Mouse (Mus musculus): ENCODE measurements around the gene Gfod1. TPM values are rescaled to one million over a fixed set of nuclear protein-coding genes. Genes with fewer than 3 reads are reported as not detected.

The Gfod1 gene
- total and polyA plus RNA-seq, 3 experiments = 0.30 to 0.70 (median 0.36) TPM

DNA sequence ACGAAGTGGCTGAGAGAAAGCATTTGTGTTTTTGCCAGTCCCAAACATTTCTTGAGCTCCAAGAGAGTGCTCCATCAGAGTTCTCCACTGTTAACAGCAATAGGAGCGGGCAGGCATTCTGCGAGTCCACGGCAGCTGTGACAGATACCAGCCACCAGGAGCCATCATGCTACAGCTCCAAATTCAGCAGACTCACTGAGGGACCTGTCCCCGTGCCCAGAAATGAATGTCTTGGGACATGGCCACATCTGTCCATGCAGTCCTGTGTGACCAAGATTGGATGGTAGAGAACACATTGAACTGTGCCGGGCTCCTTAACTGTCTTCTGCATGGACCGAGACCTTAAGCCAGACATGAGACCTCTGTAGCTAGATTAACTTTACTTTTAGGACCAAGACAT, 100.7 kb downstream of the Gfod1 start:
- dilution Hi-C loops (cut with MboI; ENCODE audit: extremely low pct_ligation_motif_present, extremely low pct_unique_long_range_greater_than_20kb, low sequenced_read_pairs) (no loop called here), in situ Hi-C loops (cut with MboI; ENCODE audit: low pct_ligation_motif_present, low pct_unique_long_range_greater_than_20kb, low sequenced_read_pairs) (no loop called here)
- Histone ChIP-seq H3K27ac (ENCODE audit: insufficient read depth, low read depth) (no peak overlapping the region), H3K27me3 (replicated peaks) (no peaks in the 10 kb centered on the region), H3K36me3 (replicated peaks in 1 of 2; ENCODE audit: control insufficient read depth in 1 of 2, insufficient read depth in 1 of 2, low read length in 1 of 2) (peaks cover 0 to 7% of the 10 kb centered on the region in 2 experiments), H3K79me2 (replicated peaks; ENCODE audit: control insufficient read depth, extremely low read depth, insufficient read depth, poor library complexity, severe bottlenecking) (no peaks in the 10 kb centered on the region), H3K4me3 (replicated peaks in 1 of 3; ENCODE audit: low read depth in 2 of 3, low read length in 2 of 3, poor library complexity in 1 of 3) (no peak overlapping the region), H3K4me1 (ENCODE audit: control insufficient read depth in 1 of 2, insufficient read depth in 2 of 2) (peaks cover 0 to 14% of the 10 kb centered on the region in 2 experiments; a peak in 1 of 4 replicates), H3K9me3 (replicated peaks; ENCODE audit: low read length) (no peaks in the 10 kb centered on the region), H3K9ac (ENCODE audit: insufficient read depth, low read depth) (no peak overlapping the region), H3K4me2 (ENCODE audit: insufficient read depth, low read depth, poor library complexity, severe bottlenecking) (no peak overlapping the region)
- no peak for TF ChIP-seq NRF1 (IDR thresholded peaks at IDR 0.05; ENCODE audit: low read depth, low read length)
- TF ChIP-seq RCOR1 (conservative IDR thresholded peaks at IDR 0.05; ENCODE audit: low read depth, low read length) = no peak
- no peak for TF ChIP-seq KAT2A (IDR thresholded peaks at IDR 0.05; ENCODE audit: insufficient replicate concordance, low read length)
- no peak for TF ChIP-seq ETS1 (conservative IDR thresholded peaks at IDR 0.05; ENCODE audit: low read depth, low read length)
- TF ChIP-seq NELFE (IDR thresholded peaks at IDR 0.05; ENCODE audit: low read depth, low read length) = no peak
- no peak for TF ChIP-seq IRF4 (IDR thresholded peaks at IDR 0.05; ENCODE audit: low read depth, low read length)
- no peak for TF ChIP-seq TCF12 (IDR thresholded peaks at IDR 0.05; ENCODE audit: low read depth, low read length)
- TF ChIP-seq ZMIZ1 (IDR thresholded peaks at IDR 0.05; ENCODE audit: low read depth, low read length) = no peak
- no peak for TF ChIP-seq SMC3 (IDR thresholded peaks at IDR 0.05; ENCODE audit: low read depth, low read length)
- no peak for TF ChIP-seq RAD21 (IDR thresholded peaks at IDR 0.05; ENCODE audit: low read depth, low read length)
- TF ChIP-seq PAX5 (IDR thresholded peaks at IDR 0.05; ENCODE audit: low read length) = no peak
- TF ChIP-seq CHD2 (IDR thresholded peaks at IDR 0.05; ENCODE audit: low read length) = no peak
- TF ChIP-seq TBP (conservative IDR thresholded peaks at IDR 0.05; ENCODE audit: low read depth, low read length) = no peak
- no peak for TF ChIP-seq MAX (IDR thresholded peaks at IDR 0.05; ENCODE audit: low read length)
- no peak for TF ChIP-seq HCFC1 (IDR thresholded peaks at IDR 0.05; ENCODE audit: low read depth, low read length)
- TF ChIP-seq USF2 (conservative IDR thresholded peaks at IDR 0.05; ENCODE audit: low read depth, low read length) = no peak
- no peak for TF ChIP-seq POLR2AphosphoS2 (IDR thresholded peaks at IDR 0.05; ENCODE audit: low read depth, low read length)
- TF ChIP-seq MXI1 (IDR thresholded peaks at IDR 0.05; ENCODE audit: low read depth, low read length) = no peak
- DNase-seq (ENCODE audit: extremely low read depth) = no peak

DNA sequence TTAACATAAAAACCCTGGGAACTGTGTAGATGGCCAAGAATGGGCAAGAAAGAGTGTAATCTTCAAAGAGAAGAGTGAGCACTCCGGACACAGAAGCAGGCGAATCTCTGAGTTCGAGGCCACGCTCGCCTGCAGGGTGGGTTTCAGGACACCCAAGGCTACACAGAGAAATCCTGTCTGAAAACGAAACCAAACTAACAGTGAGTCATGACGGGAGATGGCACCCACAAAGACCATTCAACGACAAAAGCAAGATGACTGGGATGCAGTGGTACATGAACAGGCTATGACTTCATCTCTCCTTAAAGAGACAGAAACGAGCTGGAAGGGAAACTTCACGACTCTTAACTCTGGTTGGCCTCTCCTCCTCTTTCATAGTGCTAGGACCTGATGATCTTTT, 101.6 kb downstream of the Gfod1 start:
- peaks cover 0 to 7% of the 10 kb centered on the region in 2 experiments for H3K36me3 ChIP-seq (replicated peaks in 1 of 2; ENCODE audit: control insufficient read depth in 1 of 2, insufficient read depth in 1 of 2, low read length in 1 of 2)
- H3K4me1 ChIP-seq (ENCODE audit: control insufficient read depth in 1 of 2, insufficient read depth in 2 of 2) = peaks cover 0 to 14% of the 10 kb centered on the region in 2 experiments; a peak in 1 of 4 replicates
- no peaks in the 10 kb centered on the region for H3K79me2 ChIP-seq (replicated peaks; ENCODE audit: control insufficient read depth, extremely low read depth, insufficient read depth, poor library complexity, severe bottlenecking)
- no peak overlapping the region for H3K4me3 ChIP-seq (replicated peaks in 1 of 3; ENCODE audit: low read depth in 2 of 3, low read length in 2 of 3, poor library complexity in 1 of 3)
- no peaks in the 10 kb centered on the region for H3K27me3 ChIP-seq (replicated peaks)
- no peak overlapping the region for H3K9ac ChIP-seq (ENCODE audit: insufficient read depth, low read depth)
- dilution Hi-C loops (cut with MboI; ENCODE audit: extremely low pct_ligation_motif_present, extremely low pct_unique_long_range_greater_than_20kb, low sequenced_read_pairs) = no loop called here
- peak; percentile 17 for DNase-seq (ENCODE audit: extremely low read depth)
- H3K9me3 ChIP-seq (replicated peaks; ENCODE audit: low read length) = no peaks in the 10 kb centered on the region
- in situ Hi-C loops (cut with MboI; ENCODE audit: low pct_ligation_motif_present, low pct_unique_long_range_greater_than_20kb, low sequenced_read_pairs) = no loop called here
- no peak overlapping the region; the same call in 1 of the 2 replicates for H3K4me2 ChIP-seq (ENCODE audit: insufficient read depth, low read depth, poor library complexity, severe bottlenecking)
- TF ChIP-seq E2F4 (IDR thresholded peaks at IDR 0.05; ENCODE audit: insufficient replicate concordance, low read depth, low read length) (no peak), GABPA (IDR thresholded peaks at IDR 0.05; ENCODE audit: insufficient replicate concordance, low read depth, low read length) (no peak), BHLHE40 (IDR thresholded peaks at IDR 0.05; ENCODE audit: low read depth, low read length) (no peak), CHD2 (IDR thresholded peaks at IDR 0.05; ENCODE audit: low read length) (no peak), HCFC1 (IDR thresholded peaks at IDR 0.05; ENCODE audit: low read depth, low read length) (no peak), EP300 (IDR thresholded peaks at IDR 0.05; ENCODE audit: low read length) (no peak), MEF2A (IDR thresholded peaks at IDR 0.05; ENCODE audit: borderline replicate concordance, low read depth, low read length) (no peak), IRF4 (IDR thresholded peaks at IDR 0.05; ENCODE audit: low read depth, low read length) (no peak)
- no peak overlapping the region for H3K27ac ChIP-seq (ENCODE audit: insufficient read depth, low read depth)
